Mouse (Mus musculus): ENCODE measurements around the gene Galnt10. TPM values are rescaled to one million over a fixed set of nuclear protein-coding genes. Genes with fewer than 3 reads are reported as not detected.
"Not testable (repeated sequence)": the region's sequence is repeated elsewhere in the genome, so short reads cannot be mapped to it uniquely, and the experiment has no call there.

The Galnt10 gene
- total RNA-seq, 2 experiments from 2014 or later, result 9.0 to 11.1 TPM

DNA sequence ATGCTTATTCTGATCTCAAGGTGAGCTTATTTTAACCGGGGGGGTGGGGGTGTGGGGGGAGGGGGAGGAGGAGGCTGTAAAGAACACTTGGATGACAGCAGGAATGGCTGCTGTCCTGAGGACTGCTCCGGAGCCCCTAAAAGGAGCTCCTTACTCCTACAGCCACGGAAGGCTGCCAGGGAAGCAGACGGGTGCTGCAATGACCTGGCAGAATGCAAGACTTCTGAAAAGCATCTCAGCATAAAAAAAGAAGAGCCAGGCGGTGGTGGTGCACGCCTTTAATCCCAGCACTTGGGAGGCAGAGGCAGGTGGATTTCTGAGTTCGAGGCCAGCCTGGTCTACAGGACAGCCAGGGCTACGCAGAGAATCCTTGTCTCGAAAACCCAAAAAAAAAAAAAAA is 152.6 kb downstream of the Galnt10 start:
- no peak for DNase-seq (ENCODE audit: extremely low spot score in 1 of 2, low spot score in 2 of 2)
- intact Hi-C loops (cut with DNase I), result no loop called here

DNA sequence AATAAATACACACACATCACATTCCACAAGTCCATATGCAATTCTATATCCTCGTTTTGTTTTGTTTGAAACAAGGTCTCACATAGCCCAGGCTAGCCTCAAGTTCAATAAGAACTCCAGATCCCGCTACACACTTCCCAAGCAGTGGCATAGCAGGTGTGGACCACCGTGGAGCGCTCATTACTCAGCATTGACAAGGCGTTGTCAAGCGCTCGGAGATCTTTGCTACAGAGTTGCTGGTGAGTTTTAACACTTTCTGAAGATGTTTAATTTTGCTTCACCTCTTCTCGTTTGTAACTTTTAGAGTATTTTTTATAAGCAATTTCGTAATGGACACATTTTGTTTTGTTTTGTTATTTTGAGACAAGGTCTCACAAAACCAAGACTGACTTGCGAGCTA is 154.2 kb downstream of the Galnt10 start:
- no peak for DNase-seq (ENCODE audit: extremely low spot score in 1 of 2, low spot score in 2 of 2)
- intact Hi-C loops (cut with DNase I), result no loop called here

DNA sequence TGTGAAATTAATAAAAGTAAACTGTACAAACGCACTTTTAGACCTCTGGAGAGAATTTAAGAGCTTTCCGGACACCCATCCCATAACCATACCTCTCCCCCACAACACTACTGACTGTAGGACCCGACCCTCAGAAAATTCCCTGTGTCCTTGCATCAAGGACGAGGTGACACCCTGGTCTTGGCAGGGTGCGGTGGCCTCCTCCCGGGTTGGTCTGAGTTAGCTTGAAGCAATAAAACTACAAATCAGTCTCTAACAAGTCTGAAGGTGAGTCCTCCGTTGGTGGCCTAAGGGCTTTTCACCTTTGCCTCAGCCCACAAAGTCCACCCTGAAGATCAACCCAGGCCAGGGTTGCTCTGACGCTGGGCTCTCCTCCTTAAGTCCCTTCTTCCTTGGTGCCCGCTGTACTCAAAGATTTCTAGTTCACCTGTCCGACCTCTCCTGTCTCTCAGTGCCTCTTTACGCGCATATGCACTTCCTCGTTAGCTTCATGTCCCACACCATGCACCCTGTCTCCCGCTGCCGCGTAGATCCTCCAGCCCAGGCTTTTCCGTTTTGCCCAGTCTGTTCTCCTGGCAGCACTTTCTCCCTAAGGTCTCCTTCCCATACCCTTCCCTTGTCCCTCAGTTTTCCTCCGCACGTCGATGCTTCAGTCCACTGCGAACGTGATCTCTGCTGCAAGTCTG is 155.2 kb downstream of the Galnt10 start:
- intact Hi-C loops (cut with DNase I), result no loop called here
- DNase-seq (ENCODE audit: extremely low spot score in 1 of 2, low spot score in 2 of 2), result no peak

DNA sequence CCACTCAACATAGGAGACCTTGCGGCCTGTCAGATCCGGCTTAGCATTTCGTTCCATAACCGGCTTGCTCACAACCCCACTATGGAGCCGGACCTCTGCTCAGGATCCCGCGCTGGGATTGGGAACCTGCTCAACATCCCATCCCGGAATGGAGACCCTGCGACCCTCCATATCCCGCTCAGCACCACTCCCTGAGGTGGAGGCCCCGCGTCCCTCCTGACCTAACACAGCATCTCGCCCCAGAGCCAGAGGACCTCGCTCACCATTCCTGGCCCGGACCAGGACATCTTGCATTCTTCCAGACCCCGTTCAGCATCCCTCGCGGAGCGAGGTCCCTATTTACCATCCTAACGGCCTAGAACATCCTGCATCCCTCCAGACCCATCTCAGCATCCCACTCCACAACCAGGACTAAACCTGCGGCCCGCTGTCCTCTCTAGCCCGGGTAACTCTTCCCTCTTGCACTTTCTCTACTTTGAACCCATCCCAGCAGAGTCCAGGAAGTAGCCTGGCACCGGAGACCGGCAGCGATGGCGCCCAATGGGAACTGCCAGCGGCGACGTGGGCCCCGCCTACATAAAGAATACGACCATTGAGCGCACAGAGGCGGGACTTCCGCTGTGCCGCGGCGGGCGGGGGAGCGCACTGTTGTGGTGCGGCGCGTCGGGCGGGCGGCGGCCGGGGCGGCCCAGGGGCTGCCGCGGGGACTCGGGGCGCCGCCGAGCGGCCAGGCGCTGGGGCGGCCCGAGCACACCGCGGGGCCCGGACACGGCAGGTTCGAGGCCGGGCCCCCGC is 155.9 kb downstream of the Galnt10 start, which contains the start of gene Sap30l:
TSS of gene Sap30l (plus strand) at position 667 of the 795 bp plus-strand sequence.
- peak; percentile 96 to 97 for DNase-seq (ENCODE audit: extremely low spot score in 1 of 2, low spot score in 2 of 2)
- intact Hi-C loops (cut with DNase I), result no loop called here

DNA sequence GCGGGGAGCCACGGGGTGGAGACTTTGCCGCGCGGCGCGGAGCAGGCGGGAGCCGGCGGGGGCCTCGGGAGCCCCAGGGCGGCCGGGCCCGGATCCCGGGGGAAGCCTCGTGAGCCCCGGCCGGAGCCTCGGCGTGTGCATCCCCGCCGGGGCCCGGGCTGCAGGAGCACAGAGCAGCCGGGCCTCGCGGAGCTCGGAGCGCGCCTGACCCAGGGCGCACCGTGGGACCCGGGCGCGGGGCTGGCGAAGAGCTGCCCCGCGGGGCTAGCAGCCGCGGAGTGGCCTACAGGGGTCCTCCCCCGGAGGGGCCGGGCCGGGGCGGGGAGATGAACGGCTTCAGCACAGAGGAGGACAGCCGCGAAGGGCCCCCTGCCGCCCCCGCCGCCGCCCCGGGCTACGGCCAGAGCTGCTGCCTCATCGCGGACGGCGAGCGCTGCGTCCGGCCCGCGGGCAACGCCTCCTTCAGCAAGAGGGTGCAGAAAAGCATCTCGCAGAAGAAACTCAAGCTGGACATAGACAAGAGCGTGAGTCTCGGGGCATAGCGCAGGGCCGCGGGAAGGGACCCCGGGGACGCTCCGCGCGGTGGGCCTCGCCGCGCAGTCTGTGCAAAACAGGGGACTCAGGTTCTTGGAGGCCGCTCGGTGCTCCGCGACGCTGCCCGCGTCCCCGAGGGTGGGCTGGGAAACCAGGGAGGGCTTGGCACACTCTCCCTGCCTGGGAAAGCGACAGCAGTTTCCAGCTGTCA is 156.7 kb downstream of the Galnt10 start:
- intact Hi-C loops (cut with DNase I), result no loop called here
- peak in 1 of 2 experiments; percentile 80 for DNase-seq (ENCODE audit: extremely low spot score in 1 of 2, low spot score in 2 of 2)

DNA sequence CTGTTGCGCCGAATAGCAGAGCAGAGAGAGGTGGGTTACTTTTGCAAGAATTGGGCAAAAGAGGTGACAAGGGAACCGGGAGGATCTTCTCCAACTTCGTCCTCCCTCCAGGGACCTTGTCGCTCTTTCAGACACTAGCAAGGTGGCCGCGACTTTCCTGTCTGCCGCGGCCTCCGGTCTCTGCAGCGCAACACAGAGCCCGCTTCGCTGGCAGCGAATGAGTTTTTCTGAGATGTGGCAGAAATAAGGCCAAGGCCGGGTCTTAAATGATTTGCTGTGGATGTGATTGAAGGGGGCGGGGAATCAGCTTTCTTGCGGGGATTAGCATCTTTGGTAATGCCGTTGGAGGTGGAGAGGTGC is 157.2 kb downstream of the Galnt10 start:
- intact Hi-C loops (cut with DNase I), result no loop called here
- DNase-seq (ENCODE audit: extremely low spot score in 1 of 2, low spot score in 2 of 2), result no peak

DNA sequence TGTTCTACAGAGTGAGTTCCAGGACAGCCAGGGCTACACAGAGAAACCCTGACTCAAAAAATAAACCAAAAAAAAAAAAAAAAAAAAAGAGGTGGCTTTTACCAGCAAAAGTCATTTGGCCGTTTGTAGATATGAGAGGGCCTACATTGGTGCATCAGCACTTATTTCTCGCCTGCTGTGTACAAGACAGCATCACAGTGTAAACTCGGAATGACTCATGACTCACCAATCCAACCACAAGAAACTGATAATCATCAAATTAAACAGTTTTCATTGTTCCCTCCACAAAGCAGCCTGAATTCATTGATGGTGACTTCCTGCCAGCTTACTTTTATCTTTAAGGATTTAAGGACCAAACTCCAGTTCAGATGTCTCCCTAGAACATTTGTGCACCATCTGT is 159.8 kb downstream of the Galnt10 start:
- intact Hi-C loops (cut with DNase I), result no loop called here
- DNase-seq (ENCODE audit: extremely low spot score in 1 of 2, low spot score in 2 of 2), result no peak

DNA sequence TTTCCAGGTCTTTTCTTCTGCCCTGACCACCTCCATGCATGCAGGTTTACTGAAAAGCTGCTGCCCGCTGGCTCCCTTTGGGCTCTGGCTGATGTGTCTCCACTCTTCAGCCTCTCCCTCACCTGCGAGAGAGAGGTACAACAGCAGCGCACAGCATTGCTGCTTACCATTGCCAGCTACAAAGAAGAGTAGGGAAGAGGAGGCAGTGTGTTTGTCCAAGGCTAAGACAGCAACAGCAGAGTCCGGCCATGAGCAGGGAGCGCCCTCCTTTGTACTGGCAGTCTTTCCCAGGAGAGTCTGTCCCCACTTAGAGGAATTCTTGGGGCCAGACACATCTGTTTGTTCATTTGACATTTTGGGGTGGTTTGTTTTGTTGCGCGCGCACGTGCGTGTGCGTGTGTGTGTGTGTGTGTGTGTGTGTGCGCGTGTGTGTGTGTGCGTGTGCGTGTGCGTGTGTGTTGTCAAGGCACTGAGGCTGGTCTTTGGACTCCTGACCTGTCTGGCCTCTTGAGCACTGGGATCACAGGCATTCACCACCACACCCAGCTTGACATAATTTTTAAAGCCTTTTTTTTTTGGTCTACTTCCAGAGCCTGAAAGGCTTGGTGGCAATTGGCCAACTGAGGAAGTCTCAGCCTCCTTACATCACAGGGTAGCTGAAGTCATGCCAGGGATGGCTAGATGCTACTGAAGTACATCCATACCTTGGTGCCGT is 163.9 kb downstream of the Galnt10 start:
- DNase-seq (ENCODE audit: extremely low spot score in 1 of 2, low spot score in 2 of 2), result no peak
- intact Hi-C loops (cut with DNase I), result no loop called here

DNA sequence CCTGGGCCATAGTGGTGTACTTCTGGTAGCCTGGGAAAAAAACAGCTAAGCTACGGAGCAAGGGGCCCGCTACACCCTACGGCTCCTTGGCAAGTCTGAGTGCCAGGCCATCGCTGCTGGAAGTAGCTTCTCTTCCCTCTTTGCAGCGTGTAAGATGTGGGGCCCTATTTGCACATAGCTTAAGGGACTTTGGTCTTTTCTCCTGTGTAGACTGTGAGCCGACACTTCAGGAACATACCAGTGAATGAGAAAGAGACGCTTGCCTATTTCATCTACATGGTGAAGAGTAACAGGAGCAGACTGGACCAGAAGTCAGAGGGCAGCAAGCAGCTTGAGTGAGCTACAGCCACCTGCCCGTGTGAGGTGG is 164.5 kb downstream of the Galnt10 start:
- no peak for DNase-seq (ENCODE audit: extremely low spot score in 1 of 2, low spot score in 2 of 2)
- intact Hi-C loops (cut with DNase I), result no loop called here

DNA sequence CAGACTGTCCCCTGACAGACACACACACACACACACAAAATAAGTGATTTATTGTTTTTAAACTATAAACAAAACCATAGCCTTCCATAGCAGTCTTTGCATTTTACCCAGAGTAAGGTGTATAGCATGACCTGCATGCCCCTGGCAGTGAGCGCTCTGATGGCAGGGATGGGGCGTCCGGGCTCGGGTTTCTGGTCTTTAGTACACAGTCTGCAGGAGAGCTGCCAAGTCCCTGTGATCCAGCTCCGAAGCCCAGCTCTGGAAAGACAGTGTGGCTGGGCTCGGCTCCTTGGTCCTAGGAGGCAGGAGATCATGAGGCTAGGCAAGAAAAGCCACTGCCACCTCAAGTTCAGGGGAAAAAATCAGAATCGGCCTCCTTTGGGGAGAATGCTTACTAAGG is 165.8 kb downstream of the Galnt10 start:
- intact Hi-C loops (cut with DNase I), result no loop called here
- no peak for DNase-seq (ENCODE audit: extremely low spot score in 1 of 2, low spot score in 2 of 2)

DNA sequence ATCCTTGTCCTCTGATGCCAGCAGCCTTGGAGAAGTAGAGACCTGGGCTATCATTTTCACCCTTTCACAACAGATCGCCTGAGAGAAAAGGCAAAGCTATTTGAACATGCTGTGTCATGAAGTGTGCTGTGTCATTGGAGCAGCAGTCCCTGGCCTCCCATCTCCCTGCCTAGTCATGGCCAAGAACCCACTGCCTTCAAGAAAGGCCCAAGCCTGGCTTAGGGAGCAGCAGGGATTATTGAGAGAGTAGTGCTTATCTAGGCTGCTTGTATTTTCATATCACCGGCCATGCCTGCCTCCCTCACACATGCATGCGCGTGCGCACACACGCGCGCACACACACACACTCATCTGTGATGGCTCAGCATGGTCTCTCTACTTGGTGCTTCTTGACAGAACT is 167.0 kb downstream of the Galnt10 start:
- intact Hi-C loops (cut with DNase I), result no loop called here
- no peak for DNase-seq (ENCODE audit: extremely low spot score in 1 of 2, low spot score in 2 of 2)

DNA sequence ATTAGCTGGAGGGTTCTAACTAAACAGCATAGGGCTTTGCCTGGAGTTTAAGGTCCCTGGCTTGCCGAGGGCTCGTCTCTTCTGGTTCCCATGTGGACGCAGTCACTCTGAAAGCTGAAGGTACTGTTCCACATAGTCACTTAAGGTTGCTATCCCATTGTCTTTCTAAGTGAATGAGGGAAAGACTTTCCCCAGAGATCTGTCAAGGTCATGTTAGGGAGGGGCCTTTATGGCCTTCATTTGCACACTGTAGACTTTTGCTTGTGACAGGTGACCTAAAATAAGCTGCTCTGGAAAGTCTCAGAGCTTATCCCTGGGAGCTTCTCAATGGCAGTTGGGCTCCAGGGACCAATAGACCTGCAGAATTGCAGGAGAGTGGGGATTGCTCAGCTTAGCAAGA is 168.4 kb downstream of the Galnt10 start:
- intact Hi-C loops (cut with DNase I), result no loop called here
- no peak for DNase-seq (ENCODE audit: extremely low spot score in 1 of 2, low spot score in 2 of 2)

DNA sequence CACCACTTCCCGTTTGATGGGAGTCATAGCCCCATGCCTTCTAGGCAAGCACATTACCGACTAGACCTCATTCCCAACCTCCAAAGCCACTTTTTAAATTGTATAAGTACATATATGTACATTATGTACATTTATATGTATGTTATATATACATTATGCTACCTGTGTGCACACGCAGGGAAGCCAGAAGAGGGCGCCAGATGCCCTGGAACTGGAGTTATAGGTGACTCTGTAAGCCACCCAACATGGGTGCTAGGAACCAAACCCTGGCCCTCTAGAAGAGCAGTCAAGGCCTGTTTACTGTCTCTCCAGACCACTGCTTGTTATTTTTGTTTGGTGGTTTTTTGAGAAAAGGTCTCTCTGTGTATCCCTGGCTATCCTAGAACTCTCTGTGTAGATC is 172.9 kb downstream of the Galnt10 start:
- intact Hi-C loops (cut with DNase I), result no loop called here
- no peak for DNase-seq (ENCODE audit: extremely low spot score in 1 of 2, low spot score in 2 of 2)

DNA sequence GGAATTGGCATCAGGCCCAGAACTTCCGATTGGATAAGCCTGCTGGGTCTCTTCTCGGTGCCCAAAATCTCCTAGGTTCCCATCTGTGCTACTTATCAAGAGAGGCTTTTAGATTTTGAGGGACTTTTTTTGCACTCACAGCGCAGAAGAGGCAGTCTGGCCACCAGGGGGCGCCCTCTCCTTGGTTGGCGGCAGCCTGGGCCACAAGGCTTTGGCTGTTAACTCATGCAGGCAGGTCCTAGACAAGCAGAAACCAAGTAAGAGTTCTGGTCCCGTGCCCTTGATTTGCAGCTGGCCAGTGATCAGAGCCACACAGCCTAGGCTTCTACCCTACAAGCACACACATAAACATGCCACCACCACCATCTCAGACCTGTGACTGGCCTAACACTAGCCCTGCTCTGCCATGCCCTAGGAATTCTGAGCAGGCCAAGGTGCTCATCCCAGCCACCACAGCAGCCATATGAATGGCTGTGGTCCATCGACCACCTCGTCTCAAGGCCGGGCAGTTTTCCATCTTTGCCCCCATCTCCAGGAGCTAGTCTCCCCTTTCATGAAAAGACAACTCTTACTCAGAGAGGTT is 174.8 kb downstream of the Galnt10 start:
- DNase-seq (ENCODE audit: extremely low spot score in 1 of 2, low spot score in 2 of 2), result peak; percentile 36 to 88
- intact Hi-C loops (cut with DNase I), result loop anchor here (1.0 kb wide), 1 partner anchor 114 kb away; no protein-coding TSS in a partner anchor

DNA sequence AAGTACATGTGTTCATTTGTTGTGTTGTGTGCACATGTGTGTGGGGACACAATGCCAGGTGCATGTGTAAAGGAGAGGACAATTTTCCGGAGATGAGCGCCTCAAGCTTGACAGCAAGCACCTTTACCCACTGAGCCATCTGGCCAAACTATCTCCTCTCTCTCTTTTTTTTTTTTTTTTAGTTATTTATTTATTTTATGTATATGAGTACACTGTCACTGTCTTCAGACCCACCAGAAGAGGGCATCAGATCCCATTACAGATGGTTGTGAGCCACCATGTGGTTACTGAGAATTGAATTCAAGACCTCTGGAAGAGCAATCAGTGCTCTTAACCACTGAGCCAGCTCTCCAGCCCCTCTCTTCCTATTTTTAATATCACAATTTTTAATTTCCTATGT is 177.9 kb downstream of the Galnt10 start:
- DNase-seq (ENCODE audit: extremely low spot score in 1 of 2, low spot score in 2 of 2); intact Hi-C loops (cut with DNase I): not testable (repeated sequence)

DNA sequence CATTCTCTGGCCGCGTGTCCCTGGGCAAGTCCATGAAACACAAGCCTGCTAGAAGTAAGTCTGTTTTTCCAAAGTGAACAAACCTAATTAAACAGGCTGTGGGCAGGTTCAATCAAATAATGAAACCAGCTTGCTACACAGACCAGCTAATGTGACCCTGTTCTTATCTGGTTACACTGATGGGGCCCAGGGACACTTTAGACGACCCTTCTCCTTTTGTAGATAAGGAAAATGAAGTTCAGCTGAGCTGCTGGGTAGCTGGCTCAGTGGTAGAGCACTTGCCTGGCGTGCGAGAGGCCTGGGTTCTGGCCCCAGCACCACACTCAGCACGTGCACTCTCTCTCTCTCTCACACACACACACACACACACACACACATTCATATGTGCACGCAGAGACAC is 178.5 kb downstream of the Galnt10 start:
- DNase-seq (ENCODE audit: extremely low spot score in 1 of 2, low spot score in 2 of 2), result no peak
- intact Hi-C loops (cut with DNase I), result no loop called here

DNA sequence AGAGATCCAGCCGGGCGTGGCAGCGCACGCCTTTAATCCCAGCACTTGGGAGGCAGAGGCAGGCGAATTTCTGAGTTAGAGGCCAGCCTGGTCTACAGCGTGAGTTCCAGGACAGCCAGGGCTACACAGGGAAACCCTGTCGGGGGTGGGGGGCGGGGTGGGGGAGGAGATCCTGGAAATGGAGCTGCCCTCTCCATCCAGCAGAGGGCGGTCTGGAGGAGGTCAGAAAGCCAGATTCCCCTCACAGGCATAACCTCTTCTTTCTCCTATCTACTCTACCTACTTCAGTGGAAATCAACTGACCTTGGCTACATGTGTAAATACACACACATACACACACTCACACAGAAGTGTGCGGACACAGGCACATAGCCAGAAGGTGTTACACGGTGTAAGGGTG is 180.0 kb downstream of the Galnt10 start:
- DNase-seq (ENCODE audit: extremely low spot score in 1 of 2, low spot score in 2 of 2); intact Hi-C loops (cut with DNase I): not testable (repeated sequence)

DNA sequence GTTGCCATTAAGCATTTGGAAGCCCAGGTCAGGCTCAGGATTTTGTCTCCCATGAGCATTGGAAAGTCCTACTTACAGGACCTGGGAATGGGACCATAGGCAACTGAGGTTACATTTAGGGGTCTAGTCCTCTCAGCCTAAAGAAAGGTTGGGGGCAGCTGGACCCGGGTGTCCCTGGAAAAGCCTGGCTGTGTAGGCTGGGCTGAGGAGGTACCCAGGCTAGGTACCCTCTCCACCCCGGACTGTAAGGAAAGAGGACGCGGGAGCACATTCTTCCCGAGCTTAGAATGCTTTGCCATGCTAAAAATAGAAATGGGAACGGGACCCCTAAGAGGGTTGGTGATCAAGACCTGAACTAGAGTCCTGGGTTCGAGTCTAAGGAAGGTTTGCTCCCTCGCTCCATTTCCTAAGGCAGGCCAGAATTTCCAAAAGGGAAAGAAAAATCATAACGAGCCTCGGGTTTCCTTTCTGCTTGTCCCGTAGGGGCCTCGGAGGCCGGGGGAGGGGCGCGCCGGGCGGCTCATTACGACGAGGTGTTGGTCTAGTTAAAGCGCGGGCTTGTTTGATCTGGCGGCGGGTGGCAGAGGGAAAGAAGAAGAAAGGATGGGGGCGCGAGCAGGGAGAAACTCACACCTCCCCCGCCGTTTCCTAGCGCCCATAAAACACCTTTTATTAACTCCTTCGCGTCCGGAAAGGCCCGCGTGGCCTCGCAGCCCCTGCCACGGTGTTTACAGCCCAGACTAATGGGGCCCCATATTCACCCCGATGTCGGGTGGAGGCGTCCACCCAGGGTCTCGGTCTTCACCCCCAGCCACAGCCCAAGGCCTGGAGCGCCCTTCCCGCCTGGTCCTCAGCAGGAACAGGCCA is 182.0 kb downstream of the Galnt10 start:
- intact Hi-C loops (cut with DNase I), result no loop called here
- DNase-seq (ENCODE audit: extremely low spot score in 1 of 2, low spot score in 2 of 2), result no peak
